14 mouse cellular contexts compared by ENCODE assay signal in genomic region chr2:125026358-125027000, GRCm38 (mm10). TPM values are rescaled to one million over a fixed set of nuclear protein-coding genes. Genes with fewer than 3 reads are reported as not detected.
A peak's percentile ranks its signal among the peaks of the same experiment; 100 is the strongest.
DNase-seq lines count a peak whose midpoint lies in the region; ATAC-seq lines count a peak whose summit lies in the region.
"Had no signal": no experiment of that assay in that cellular context is flagged by ENCODE, and none has a peak within 500 bp of the region (broad histone marks: within the 10 kb centered on the region; RNA-seq: fewer than 3 reads in every experiment).

No protein-coding gene starts in this region.

- H3K4me1 ChIP-seq in lung, embryonic 15.5 days: peaks cover 10% of the 10 kb centered on the region; the same call in 1 of the 2 replicates
- H3K4me1 ChIP-seq in heart, embryonic 13.5 days: 0 out of 2 replicates have a peak, but pooled peaks cover 6% of the 10 kb centered on the region
- H3K4me1 ChIP-seq in stomach, embryonic 15.5 days: peaks cover 4% of the 10 kb centered on the region; the same call in 1 of the 2 replicates
- H3K4me1 ChIP-seq in limb, embryonic 10.5 days: peaks cover 9% of the 10 kb centered on the region
- peaks cover 6% of the 10 kb centered on the region; the same call in 1 of the 2 replicates for H3K4me1 ChIP-seq in forebrain, embryonic 13.5 days
- H3K4me1 ChIP-seq: liver, embryonic 15.5 days had no signal

- no peak overlapping the region for H3K4me3 ChIP-seq in lung, embryonic 15.5 days
- peak overlapping the region; percentile 28 for H3K4me3 ChIP-seq in heart, embryonic 13.5 days
- H3K4me3 ChIP-seq in stomach, embryonic 15.5 days (replicated peaks): no peak overlapping the region
- no peak overlapping the region for H3K4me3 ChIP-seq in limb, embryonic 10.5 days
- no peak overlapping the region for H3K4me3 ChIP-seq in forebrain, embryonic 13.5 days
- H3K4me3 ChIP-seq: hindbrain, embryonic 13.5 days; liver, embryonic 15.5 days had no signal

- 0 out of 2 replicates have a peak overlapping the region, but pooled peaks have one; percentile 27 for H3K27ac ChIP-seq in lung, embryonic 15.5 days
- peak overlapping the region; percentile 12; the same call in 1 of the 2 replicates for H3K27ac ChIP-seq in heart, embryonic 13.5 days (replicated peaks)
- no peak overlapping the region for H3K27ac ChIP-seq in stomach, embryonic 15.5 days
- H3K27ac ChIP-seq in limb, embryonic 10.5 days: no peak overlapping the region
- no peak overlapping the region for H3K27ac ChIP-seq in forebrain, embryonic 13.5 days
- H3K27ac ChIP-seq: hindbrain, embryonic 13.5 days; liver, embryonic 15.5 days had no signal

- H3K9ac ChIP-seq in lung, embryonic 15.5 days: no peak overlapping the region
- H3K9ac ChIP-seq in heart, embryonic 13.5 days: no peak overlapping the region
- no peak overlapping the region for H3K9ac ChIP-seq in stomach, embryonic 15.5 days
- H3K9ac ChIP-seq in forebrain, embryonic 13.5 days: no peak overlapping the region
- H3K9ac ChIP-seq: hindbrain, embryonic 13.5 days; liver, embryonic 15.5 days had no signal

- H3K9me3 ChIP-seq in lung, embryonic 15.5 days: no peaks in the 10 kb centered on the region
- no peaks in the 10 kb centered on the region for H3K9me3 ChIP-seq in heart, embryonic 13.5 days
- H3K9me3 ChIP-seq in stomach, embryonic 15.5 days: no peaks in the 10 kb centered on the region
- H3K9me3 ChIP-seq in limb, embryonic 10.5 days (replicated peaks): no peaks in the 10 kb centered on the region
- H3K9me3 ChIP-seq in forebrain, embryonic 13.5 days (replicated peaks): no peaks in the 10 kb centered on the region
- H3K9me3 ChIP-seq: hindbrain, embryonic 13.5 days; liver, embryonic 15.5 days had no signal

- H3K27me3 ChIP-seq in lung, embryonic 15.5 days: no peaks in the 10 kb centered on the region
- no peaks in the 10 kb centered on the region for H3K27me3 ChIP-seq in heart, embryonic 13.5 days (replicated peaks)
- no peaks in the 10 kb centered on the region for H3K27me3 ChIP-seq in stomach, embryonic 15.5 days (replicated peaks)
- no peaks in the 10 kb centered on the region for H3K27me3 ChIP-seq in limb, embryonic 10.5 days (ENCODE audit: low read depth, poor library complexity, severe bottlenecking)
- no peaks in the 10 kb centered on the region for H3K27me3 ChIP-seq in forebrain, embryonic 13.5 days
- H3K27me3 ChIP-seq: hindbrain, embryonic 13.5 days; liver, embryonic 15.5 days had no signal

- H3K4me2 ChIP-seq in lung, embryonic 15.5 days: peak overlapping the region; percentile 36
- H3K4me2 ChIP-seq in heart, embryonic 13.5 days: peak overlapping the region; percentile 59
- no peak overlapping the region; the same call in 1 of the 2 replicates for H3K4me2 ChIP-seq in stomach, embryonic 15.5 days
- no peak overlapping the region for H3K4me2 ChIP-seq in forebrain, embryonic 13.5 days
- H3K4me2 ChIP-seq: hindbrain, embryonic 13.5 days; liver, embryonic 15.5 days had no signal

- no peak for DNase-seq in lung, postnatal 25 days (ENCODE audit: low spot score)
- DNase-seq in liver: peak; percentile 15
- DNase-seq in urinary bladder, adult 2 months (ENCODE audit: low spot score): no peak
- DNase-seq in limb, embryonic 10.5 days (ENCODE audit: low spot score): no peak
- DNase-seq: adrenal gland, adult 8-10 months; gastrocnemius, postnatal 10 days; thymus, adult 2 months had no signal

- WGBS in lung, embryonic 15.5 days: 24% methylated on average over 14 of the region's 14 CpGs
- 27% methylated on average over 14 of the region's 14 CpGs for WGBS in heart, embryonic 13.5 days
- 33% methylated on average over 14 of the region's 14 CpGs for WGBS in stomach, embryonic 15.5 days
- WGBS in limb, embryonic 10.5 days: 65% methylated on average over 14 of the region's 14 CpGs
- 81% methylated on average over 14 of the region's 14 CpGs for WGBS in forebrain, embryonic 13.5 days

- H3K36me3 ChIP-seq in lung, embryonic 15.5 days: no peaks in the 10 kb centered on the region
- no peaks in the 10 kb centered on the region for H3K36me3 ChIP-seq in heart, embryonic 13.5 days
- no peaks in the 10 kb centered on the region for H3K36me3 ChIP-seq in stomach, embryonic 15.5 days
- H3K36me3 ChIP-seq in limb, embryonic 10.5 days: no peaks in the 10 kb centered on the region
- no peaks in the 10 kb centered on the region for H3K36me3 ChIP-seq in forebrain, embryonic 13.5 days (ENCODE audit: poor library complexity, severe bottlenecking)
- H3K36me3 ChIP-seq: hindbrain, embryonic 13.5 days; liver, embryonic 15.5 days had no signal

- peak; percentile 44; the same call in 1 of the 2 replicates for ATAC-seq in lung, embryonic 15.5 days (ENCODE audit: borderline replicate concordance, extremely low read depth, low FRiP score, low TSS enrichment)
- no peak for ATAC-seq in heart, embryonic 13.5 days (ENCODE audit: extremely low read depth, insufficient number of reproducible peaks, low FRiP score, low TSS enrichment)
- peak; percentile 39; the same call in 1 of the 2 replicates for ATAC-seq in stomach, embryonic 15.5 days (ENCODE audit: insufficient read depth, low FRiP score, low read depth)
- ATAC-seq in forebrain, embryonic 13.5 days: no peak
- ATAC-seq: forebrain, embryonic 14.5 days had no signal

RNA-seq across cellular contexts. Expression of gene Slc24a5, which starts 41.4 kb away (rescaled TPM):
- polyA plus RNA-seq in lung, embryonic 15.5 days (2015; fragmentation: Nextera tagmentation; extraction: Ambion mirVana): 1.7 and 3.4 TPM in 2 replicates
- polyA plus RNA-seq in heart, embryonic 13.5 days (2015; fragmentation: Nextera tagmentation; extraction: Ambion mirVana): 2.2 and 2.4 TPM in 2 replicates
- 2.9 TPM in 2 replicates for polyA plus RNA-seq in stomach, embryonic 15.5 days (2015; fragmentation: Nextera tagmentation; extraction: Ambion mirVana)
- 0.15 and 0.16 TPM in 2 replicates for polyA plus RNA-seq in urinary bladder, adult 2 months (2012; rRNA removed)
- polyA plus RNA-seq in limb, embryonic 10.5 days (2016; fragmentation: Nextera tagmentation; extraction: Ambion mirVana): 3.7 and 5.2 TPM in 2 replicates
- 4.6 and 5.1 TPM in 2 replicates for polyA plus RNA-seq in forebrain, embryonic 13.5 days (2015; fragmentation: Nextera tagmentation; extraction: Ambion mirVana)
- polyA plus RNA-seq: thymus, adult 2 months had no signal

Comparison
In these comparisons a context has a peak if more than half of its experiments do, and no peak if none do; other contexts are left out.
1. ATAC-seq: peak in lung, embryonic 15.5 days (single experiment) and stomach, embryonic 15.5 days (single experiment); none in heart, embryonic 13.5 days (single experiment) and forebrain, embryonic 13.5 days (single experiment).
2. H3K27ac ChIP-seq: peak in lung, embryonic 15.5 days (single experiment) and heart, embryonic 13.5 days (single experiment); none in stomach, embryonic 15.5 days (single experiment), limb, embryonic 10.5 days (single experiment) and forebrain, embryonic 13.5 days (single experiment).
3. H3K4me2 ChIP-seq: peak in lung, embryonic 15.5 days (single experiment) and heart, embryonic 13.5 days (single experiment); none in stomach, embryonic 15.5 days (single experiment) and forebrain, embryonic 13.5 days (single experiment).